Mouse (Mus musculus) adrenal gland, postnatal 4 days (tissue): Measurements from ENCODE around the gene Rab5b. TPM values are rescaled to one million over a fixed set of nuclear protein-coding genes. Genes with fewer than 3 reads are reported as not detected.

ENCODE experiments used
- DNase-seq, 2 experiments: peaks; one replicate each; pipeline ENCODE4 v3.0.0; 2021 to 2022; ENCODE audit warnings: low spot score in 2 of 2, mixed read lengths in 2 of 2
- total RNA-seq, 2 experiments: library from RNA; stranded (reverse); gene quantifications; 2 replicates each; pipeline ENCODE4 v1.2.3; 2021

Gene Rab5b
- total RNA-seq, 2 experiments from 2014 or later, result 113 to 115 TPM

DNA sequence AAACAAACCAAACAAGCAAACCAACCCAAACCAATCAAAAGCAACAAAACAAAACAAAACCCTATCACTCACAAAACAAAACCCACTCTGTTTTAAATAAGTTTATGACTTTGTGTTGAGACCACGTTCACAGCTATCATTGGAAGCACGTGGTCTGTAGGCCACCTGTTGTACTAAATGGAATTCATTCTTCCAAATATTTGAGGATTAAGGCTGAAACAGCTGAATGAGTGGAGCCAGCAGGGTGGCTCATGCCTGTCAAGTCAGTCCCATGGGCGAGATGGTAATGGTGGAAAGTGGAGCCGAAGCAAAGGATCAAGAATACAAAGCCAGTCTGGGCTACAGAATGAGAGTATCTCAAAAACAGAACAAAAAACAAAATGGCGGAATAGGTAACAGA lies 4.6 kb upstream of the Rab5b start:
- DNase-seq, result no peak

- no peak for DNase-seq
These were observed 3.5 kb upstream of the Rab5b start for GRCm38 (mm10) chr10:128699611-128700010.

- no peak for DNase-seq
These were observed 2.9 kb upstream of the Rab5b start for GRCm38 (mm10) chr10:128699006-128699405.

DNA sequence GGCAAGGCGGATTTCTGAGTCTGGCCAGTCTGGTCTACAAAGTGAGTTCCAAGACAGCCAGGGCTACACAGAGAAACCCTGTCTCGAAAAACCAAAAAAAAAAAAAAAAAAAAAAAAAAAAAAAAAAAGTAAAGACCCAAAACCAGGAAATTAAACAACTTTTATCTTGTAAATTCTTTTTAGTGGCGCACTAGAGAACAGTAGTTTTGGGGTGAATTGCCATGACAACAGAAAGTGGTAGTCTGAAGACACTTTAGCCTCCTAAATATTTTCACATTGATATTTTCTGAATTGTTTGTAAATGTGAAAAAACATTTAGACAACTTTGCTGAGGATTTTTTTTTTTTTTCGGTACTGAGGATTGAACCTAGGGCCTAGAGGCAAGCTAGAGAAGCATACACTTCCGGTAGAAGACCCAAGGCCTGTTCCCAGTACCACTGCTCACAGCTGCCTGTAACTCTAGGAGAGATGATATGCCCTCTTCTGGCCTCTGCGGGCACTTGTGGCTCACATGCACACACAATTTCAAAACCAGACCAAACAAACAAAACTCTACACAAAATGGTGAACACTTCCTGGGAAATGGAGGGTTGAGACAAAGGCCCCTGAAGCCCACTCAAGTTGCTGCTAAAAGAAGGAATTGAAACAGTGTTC lies 1.1 kb upstream of the Rab5b start:
- DNase-seq, result no peak

- DNase-seq, result no peak
These were observed 563 bp downstream of the Rab5b start for GRCm38 (mm10) chr10:128695411-128695991.

DNA sequence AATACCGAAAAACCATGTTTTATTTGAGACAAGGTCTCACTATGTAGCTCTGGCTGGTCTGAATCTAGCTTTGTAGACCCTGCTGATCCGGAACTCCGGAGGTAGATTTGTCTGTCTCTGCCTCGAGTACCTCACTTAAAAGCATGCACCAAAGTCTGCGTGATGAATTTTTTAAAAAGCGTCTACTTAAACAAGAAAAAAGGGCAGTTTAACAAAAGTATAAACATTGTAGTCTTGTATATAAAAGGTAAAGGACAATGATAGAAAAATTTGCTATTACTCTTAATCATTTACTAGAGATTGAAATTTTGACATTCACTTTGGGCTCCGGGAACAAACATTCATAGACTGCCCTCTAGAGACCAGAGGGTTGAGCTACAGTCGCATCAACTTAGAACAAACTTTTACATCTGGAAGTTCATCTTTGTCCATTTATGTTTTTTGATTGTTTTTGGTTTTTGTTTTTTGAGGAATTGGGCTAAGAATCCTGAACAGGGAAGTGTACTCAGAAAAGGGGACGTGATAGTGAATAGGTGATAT lies 21.5 kb downstream of the Rab5b start:
- no peak for DNase-seq

DNA sequence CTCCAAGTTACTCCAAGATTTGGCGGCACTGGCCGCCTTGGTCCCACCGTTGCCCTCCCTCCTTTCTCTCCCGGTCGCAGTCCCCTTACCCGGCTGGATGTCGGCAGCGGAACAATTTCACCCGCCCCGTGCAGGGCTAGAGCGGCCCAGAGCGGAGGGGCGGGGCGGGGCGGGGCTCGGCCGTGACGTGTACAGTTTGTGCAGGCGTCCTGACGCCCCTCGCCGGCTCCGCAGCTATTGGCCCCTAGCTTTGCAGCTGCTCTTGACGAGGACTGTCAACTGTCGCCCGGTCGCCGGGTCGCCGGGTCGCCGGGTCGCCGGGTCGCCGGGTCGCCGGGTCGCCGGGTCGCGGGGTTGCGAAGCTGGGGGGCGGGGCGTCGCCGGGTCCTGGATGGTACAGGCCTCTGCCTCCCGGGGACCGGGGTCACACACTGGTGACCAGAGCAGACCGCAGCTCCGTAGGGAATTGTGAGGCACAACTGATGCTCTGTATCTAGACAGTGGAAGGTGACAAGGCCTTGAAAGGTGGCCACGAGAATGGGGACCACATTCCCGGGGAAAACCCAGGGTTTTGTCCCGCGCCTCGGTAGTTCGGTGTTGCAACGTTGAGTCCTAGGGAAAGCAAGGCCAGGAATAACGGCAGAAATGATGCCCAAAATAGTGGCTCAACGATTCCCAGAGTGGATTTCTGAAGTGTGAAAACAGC lies 22.1 kb downstream of the Rab5b start, which contains the start of gene Suox:
TSS of gene Suox (minus strand) at position 311 of the 706 bp plus-strand sequence.
- DNase-seq, result peak; percentile 67

DNA sequence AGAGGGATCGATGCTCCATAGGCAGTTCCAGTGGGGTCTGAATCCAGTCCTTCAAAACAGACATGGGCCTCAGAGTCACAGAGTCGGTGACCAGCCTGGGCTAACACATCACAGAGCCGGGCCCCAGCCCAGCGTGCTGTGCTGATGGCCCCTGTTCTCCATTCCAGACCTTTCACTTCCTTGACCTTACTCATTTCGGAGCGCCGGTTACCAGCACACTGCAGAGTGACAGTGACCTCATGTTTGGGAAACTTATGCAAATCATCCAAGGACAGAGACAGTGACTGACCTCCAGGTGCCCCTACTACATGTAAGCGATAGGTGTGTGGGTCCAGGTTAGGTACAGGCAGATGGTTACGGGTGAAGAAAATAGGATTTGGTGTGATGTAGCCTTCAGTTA lies 24.9 kb downstream of the Rab5b start:
- DNase-seq, result no peak

GRCm38 (mm10) chr10:128668790-128669672 lies 27.0 kb downstream of the Rab5b start:
- DNase-seq, result peak; percentile 21 to 41

GRCm38 (mm10) chr10:128665806-128666205 lies 30.3 kb downstream of the Rab5b start:
- no peak for DNase-seq

GRCm38 (mm10) chr10:128665307-128665706 lies 30.8 kb downstream of the Rab5b start:
- DNase-seq, result no peak

GRCm38 (mm10) chr10:128664808-128665207 lies 31.3 kb downstream of the Rab5b start:
- DNase-seq, result no peak

DNA sequence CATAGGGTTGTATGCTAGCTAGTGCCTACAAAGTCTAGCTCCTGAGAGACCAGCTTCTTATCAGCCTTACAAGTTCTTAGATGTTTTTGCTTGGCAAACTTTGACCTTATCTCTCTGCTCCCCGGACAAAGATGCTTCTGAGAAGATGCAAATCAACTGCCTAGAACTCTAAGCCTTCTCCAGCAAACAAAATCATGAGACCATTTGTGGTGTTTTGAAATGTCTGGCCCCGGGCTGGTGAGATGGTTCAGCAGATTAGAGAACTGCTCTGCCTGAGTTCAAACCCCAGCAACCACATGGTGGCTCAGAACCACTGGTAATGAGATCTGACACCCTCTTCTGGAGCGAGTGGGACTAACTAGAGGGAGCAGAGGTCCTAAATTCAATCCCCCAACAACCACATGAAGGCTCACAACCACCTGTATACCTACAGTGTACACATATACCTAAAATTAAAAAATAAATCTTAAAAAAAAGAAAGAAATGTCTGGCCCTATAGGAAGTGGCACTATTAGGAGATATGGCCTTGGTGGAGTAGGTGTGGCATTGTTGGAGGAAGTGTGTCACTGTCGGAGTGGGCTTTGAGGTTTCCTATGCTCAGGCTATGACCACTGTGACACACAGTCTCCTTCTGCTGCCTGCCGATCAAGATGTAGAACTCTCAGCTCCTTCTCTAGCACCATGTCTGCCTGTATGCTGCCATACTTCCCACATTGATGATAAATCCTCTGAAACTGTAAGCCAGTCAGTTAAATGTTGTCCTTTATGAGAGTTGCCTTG lies 32.4 kb downstream of the Rab5b start:
- no peak for DNase-seq

DNA sequence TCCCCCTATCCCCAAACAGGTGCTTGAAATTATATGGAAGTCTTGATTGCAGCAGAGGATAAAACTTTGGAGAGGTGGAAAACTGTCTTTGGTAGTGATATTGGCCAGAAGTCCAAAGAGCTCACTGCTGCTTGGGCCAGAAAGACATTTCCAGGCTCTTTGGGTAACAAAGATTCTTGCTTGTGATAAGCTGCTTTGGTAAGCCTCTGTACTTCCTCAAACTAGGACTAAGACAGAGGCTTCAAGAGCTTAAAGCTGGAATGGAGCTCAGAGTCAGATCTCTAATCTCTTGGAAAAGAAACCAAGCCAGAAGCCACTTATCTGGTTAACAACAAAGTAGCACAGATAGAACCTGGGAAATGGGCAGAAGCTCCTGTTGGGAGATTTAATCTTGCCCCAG lies 33.6 kb downstream of the Rab5b start:
- DNase-seq, result no peak

GRCm38 (mm10) chr10:128659490-128659889 lies 36.6 kb downstream of the Rab5b start:
- DNase-seq, result no peak

DNA sequence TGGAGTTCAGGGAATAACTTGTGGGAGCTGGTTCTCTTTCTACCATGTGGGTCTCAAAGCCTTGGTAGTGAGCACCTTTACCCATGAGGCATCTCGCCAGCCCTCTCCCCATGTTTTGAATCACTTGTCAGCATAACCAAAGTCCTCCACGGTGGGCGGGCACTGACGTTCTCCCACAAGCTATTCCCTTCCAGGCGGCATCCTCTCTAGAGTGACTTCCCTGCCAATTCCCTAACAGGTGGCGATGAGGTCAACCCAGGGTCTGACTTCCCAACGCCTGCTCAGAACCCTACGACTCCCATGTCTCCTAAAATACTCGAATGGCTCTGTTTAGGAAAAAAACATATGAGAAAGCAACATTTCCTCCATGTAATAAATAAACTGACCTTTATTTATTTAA lies 38.2 kb downstream of the Rab5b start:
- DNase-seq, result no peak

DNA sequence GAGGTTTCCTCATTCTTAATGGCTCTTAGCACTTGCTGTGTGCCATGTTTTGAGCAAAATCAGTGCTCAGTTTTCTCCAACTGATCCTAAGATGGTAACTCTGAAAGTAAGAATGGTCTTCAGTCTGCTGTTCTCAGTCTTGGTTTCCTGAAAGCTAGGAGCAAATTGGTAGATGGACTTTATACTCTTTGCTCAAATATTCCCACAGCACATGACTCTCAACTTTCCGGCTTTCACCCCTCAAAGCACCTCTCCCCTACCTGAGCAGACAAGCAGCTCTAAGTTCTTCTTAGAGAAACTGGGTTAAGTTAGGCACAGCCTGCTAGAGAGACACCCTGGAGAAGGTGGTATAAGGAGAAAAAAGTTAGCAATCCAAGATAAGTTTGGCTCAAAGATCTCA lies 39.3 kb downstream of the Rab5b start:
- no peak for DNase-seq

DNA sequence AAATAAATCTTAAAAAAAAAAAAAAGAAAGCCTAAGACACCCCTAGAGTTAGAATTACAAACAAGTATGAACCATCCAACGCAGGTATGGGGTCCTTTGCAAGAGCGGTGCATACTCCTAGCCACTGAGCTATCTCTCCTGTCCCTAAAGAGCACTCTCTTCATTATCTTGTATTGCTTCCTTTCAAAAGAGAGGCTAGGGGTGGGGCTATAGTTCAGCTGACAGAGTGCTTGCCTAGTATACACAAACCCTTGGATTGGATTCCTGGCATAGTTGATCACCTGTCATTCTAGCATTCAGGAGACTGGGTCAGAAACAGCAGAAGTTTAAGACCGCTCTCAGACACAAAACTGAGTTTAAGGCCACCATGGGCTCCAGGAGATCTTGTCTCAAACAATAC lies 40.8 kb downstream of the Rab5b start:
- no peak for DNase-seq

- no peak for DNase-seq
These were observed 42.2 kb downstream of the Rab5b start for GRCm38 (mm10) chr10:128653866-128654265.
